Mouse (Mus musculus) adrenal gland, adult 8-10 months (tissue): ENCODE data around the gene Myh15. TPM values are rescaled to one million over a fixed set of nuclear protein-coding genes. Genes with fewer than 3 reads are reported as not detected.
"Not testable (repeated sequence)": the region's sequence is repeated elsewhere in the genome, so short reads cannot be mapped to it uniquely, and the experiment has no call there.

Experiments used
- DNase-seq: peaks from one replicate; pipeline ENCODE4 v3.0.0; 2022
- total RNA-seq, 4 experiments: library from RNA; stranded (reverse); gene quantifications; 2 replicates each; pipeline ENCODE4 v1.2.4; 2022

Myh15 gene
- not detected for total RNA-seq

GRCm38 (mm10) chr16:49057186-49057585 lies at the start of gene Myh15:
Myh15 (plus strand) TSS chr16:49057486.
- no peak for DNase-seq

GRCm38 (mm10) chr16:49016620-49017332 lies 40.5 kb upstream of the Myh15 start:
- DNase-seq = no peak

GRCm38 (mm10) chr16:49035852-49036251 lies 21.4 kb upstream of the Myh15 start:
- DNase-seq = no peak

GRCm38 (mm10) chr16:49037771-49038170 lies 19.5 kb upstream of the Myh15 start:
- DNase-seq = no peak

- no peak for DNase-seq
These were observed 16.6 kb upstream of the Myh15 start for GRCm38 (mm10) chr16:49040554-49041221.

GRCm38 (mm10) chr16:49049214-49049613 lies 8.1 kb upstream of the Myh15 start:
- DNase-seq = no peak

- DNase-seq = no peak
These were observed 12.1 kb downstream of the Myh15 start for GRCm38 (mm10) chr16:49069256-49069963.

GRCm38 (mm10) chr16:49071316-49071715 lies 14.0 kb downstream of the Myh15 start:
- no peak for DNase-seq

GRCm38 (mm10) chr16:49128015-49128414 lies 70.7 kb downstream of the Myh15 start:
- no peak for DNase-seq

GRCm38 (mm10) chr16:49156193-49156592 lies 98.9 kb downstream of the Myh15 start:
- no peak for DNase-seq

- DNase-seq = no peak
These were observed 107.3 kb downstream of the Myh15 start for GRCm38 (mm10) chr16:49164349-49165137.

GRCm38 (mm10) chr16:49165728-49166127 lies 108.4 kb downstream of the Myh15 start:
- no peak for DNase-seq

- no peak for DNase-seq
These were observed 110.0 kb downstream of the Myh15 start for GRCm38 (mm10) chr16:49167325-49167724.

GRCm38 (mm10) chr16:49175077-49175476 lies 117.8 kb downstream of the Myh15 start:
- DNase-seq = no peak

- no peak for DNase-seq
These were observed 118.6 kb downstream of the Myh15 start for GRCm38 (mm10) chr16:49175729-49176395.

- no peak for DNase-seq
These were observed 136.2 kb downstream of the Myh15 start for GRCm38 (mm10) chr16:49193521-49193920.

GRCm38 (mm10) chr16:49193986-49194385 lies 136.7 kb downstream of the Myh15 start:
- no peak for DNase-seq

- DNase-seq = no peak
These were observed 139.0 kb downstream of the Myh15 start for GRCm38 (mm10) chr16:49196290-49196689.

- DNase-seq = peak; percentile 21
These were observed 140.7 kb downstream of the Myh15 start for GRCm38 (mm10) chr16:49197951-49198350.

- DNase-seq = no peak
These were observed 166.4 kb downstream of the Myh15 start for GRCm38 (mm10) chr16:49223733-49224132.

- DNase-seq = not testable (repeated sequence)
These were observed 186.2 kb downstream of the Myh15 start for GRCm38 (mm10) chr16:49243517-49243916.
